Mouse (Mus musculus): ENCODE measurements at regions not wholly inside any gene's neighbourhood (a gene's known extent, or its start where the extent isn't known, plus 50 kb on each side); places are given as distances from the start of the nearest gene placed in this dataset.

GRCm38 (mm10) chr13:99593846-99594813 lies 77.8 kb upstream of the Map1b start:
- 52% methylated on average over 17 of the region's 17 CpGs for WGBS
- H3K27me3 ChIP-seq (ENCODE audit: control insufficient read depth, insufficient read depth, low read length) = no peaks in the 10 kb centered on the region
- TF ChIP-seq POLR2A (IDR thresholded peaks at IDR 0.05; ENCODE audit: insufficient read depth, low read depth, low read length) = no peak
- TF ChIP-seq EP300 (IDR thresholded peaks at IDR 0.05; ENCODE audit: insufficient read depth, low read depth, low read length) = no peak
- TF ChIP-seq CTCF (IDR thresholded peaks at IDR 0.05) = no peak
- no peaks in the 10 kb centered on the region for H3K36me3 ChIP-seq (ENCODE audit: control insufficient read depth, insufficient read depth, low read length)
- H3K9ac ChIP-seq (ENCODE audit: low read depth, low read length) = no peak overlapping the region
- H3K79me2 ChIP-seq (replicated peaks; ENCODE audit: control insufficient read depth, insufficient read depth, low read length) = no peaks in the 10 kb centered on the region
- no peak overlapping the region for H3K4me3 ChIP-seq
- no peak for DNase-seq
- no peak overlapping the region for H3K27ac ChIP-seq
- intact Hi-C loops (cut with DNase I) = no loop called here
- H3K4me1 ChIP-seq (ENCODE audit: control insufficient read depth, insufficient read depth, low read length) = no peaks in the 10 kb centered on the region

- H3K36me3 ChIP-seq (ENCODE audit: control insufficient read depth, insufficient read depth, low read length) = no peaks in the 10 kb centered on the region
- H3K4me1 ChIP-seq (ENCODE audit: control insufficient read depth, insufficient read depth, low read length) = no peaks in the 10 kb centered on the region
- no peak for TF ChIP-seq EP300 (IDR thresholded peaks at IDR 0.05; ENCODE audit: insufficient read depth, low read depth, low read length)
- TF ChIP-seq POLR2A (IDR thresholded peaks at IDR 0.05; ENCODE audit: insufficient read depth, low read depth, low read length) = no peak
- no peak for DNase-seq
- H3K27ac ChIP-seq = no peak overlapping the region
- no peak overlapping the region for H3K9ac ChIP-seq (ENCODE audit: low read depth, low read length)
- H3K27me3 ChIP-seq (ENCODE audit: control insufficient read depth, insufficient read depth, low read length) = no peaks in the 10 kb centered on the region
- H3K4me3 ChIP-seq = no peak overlapping the region
- 78% methylated on average over 8 of the region's 8 CpGs for WGBS
- intact Hi-C loops (cut with DNase I) = no loop called here
- H3K79me2 ChIP-seq (replicated peaks; ENCODE audit: control insufficient read depth, insufficient read depth, low read length) = no peaks in the 10 kb centered on the region
Observed at GRCm38 (mm10) chr13:99593243-99593635, 76.9 kb upstream of the Map1b start.

GRCm38 (mm10) chr13:99592596-99593242 lies 76.4 kb upstream of the Map1b start:
- WGBS = 27% methylated on average over 15 of the region's 15 CpGs
- DNase-seq = no peak
- TF ChIP-seq POLR2A (IDR thresholded peaks at IDR 0.05; ENCODE audit: insufficient read depth, low read depth, low read length) (no peak), CTCF (IDR thresholded peaks at IDR 0.05) (no peak), EP300 (IDR thresholded peaks at IDR 0.05; ENCODE audit: insufficient read depth, low read depth, low read length) (no peak)
- H3K4me1 ChIP-seq (ENCODE audit: control insufficient read depth, insufficient read depth, low read length) = no peaks in the 10 kb centered on the region
- no peaks in the 10 kb centered on the region for H3K27me3 ChIP-seq (ENCODE audit: control insufficient read depth, insufficient read depth, low read length)
- intact Hi-C loops (cut with DNase I) = no loop called here
- H3K27ac ChIP-seq = no peak overlapping the region
- no peak overlapping the region for H3K4me3 ChIP-seq
- H3K9ac ChIP-seq (ENCODE audit: low read depth, low read length) = no peak overlapping the region
- H3K36me3 ChIP-seq (ENCODE audit: control insufficient read depth, insufficient read depth, low read length) = no peaks in the 10 kb centered on the region
- H3K79me2 ChIP-seq (replicated peaks; ENCODE audit: control insufficient read depth, insufficient read depth, low read length) = no peaks in the 10 kb centered on the region

GRCm38 (mm10) chr13:99588646-99589045 lies 72.3 kb upstream of the Map1b start:
- no peak for DNase-seq
- no peaks in the 10 kb centered on the region for H3K4me1 ChIP-seq (ENCODE audit: control insufficient read depth, insufficient read depth, low read length)
- WGBS = 88% methylated on average over 8 of the region's 8 CpGs
- H3K27me3 ChIP-seq (ENCODE audit: control insufficient read depth, insufficient read depth, low read length) = no peaks in the 10 kb centered on the region
- H3K9ac ChIP-seq (ENCODE audit: low read depth, low read length) = no peak overlapping the region
- H3K36me3 ChIP-seq (ENCODE audit: control insufficient read depth, insufficient read depth, low read length) = no peaks in the 10 kb centered on the region
- H3K79me2 ChIP-seq (replicated peaks; ENCODE audit: control insufficient read depth, insufficient read depth, low read length) = no peaks in the 10 kb centered on the region
- intact Hi-C loops (cut with DNase I) = no loop called here
- H3K4me3 ChIP-seq = no peak overlapping the region
- H3K27ac ChIP-seq = no peak overlapping the region
- TF ChIP-seq POLR2A (IDR thresholded peaks at IDR 0.05; ENCODE audit: insufficient read depth, low read depth, low read length) (no peak), EP300 (IDR thresholded peaks at IDR 0.05; ENCODE audit: insufficient read depth, low read depth, low read length) (no peak), CTCF (IDR thresholded peaks at IDR 0.05) (no peak)

GRCm38 (mm10) chr13:99583841-99584240 lies 67.5 kb upstream of the Map1b start:
- intact Hi-C loops (cut with DNase I) = no loop called here
- Histone ChIP-seq H3K4me1 (ENCODE audit: control insufficient read depth, insufficient read depth, low read length) (no peaks in the 10 kb centered on the region), H3K36me3 (ENCODE audit: control insufficient read depth, insufficient read depth, low read length) (no peaks in the 10 kb centered on the region), H3K79me2 (replicated peaks; ENCODE audit: control insufficient read depth, insufficient read depth, low read length) (no peaks in the 10 kb centered on the region), H3K27me3 (ENCODE audit: control insufficient read depth, insufficient read depth, low read length) (no peaks in the 10 kb centered on the region), H3K9ac (ENCODE audit: low read depth, low read length) (no peak overlapping the region), H3K27ac (no peak overlapping the region), H3K4me3 (no peak overlapping the region)
- no peak for DNase-seq
- no peak for TF ChIP-seq CTCF (IDR thresholded peaks at IDR 0.05)
- no peak for TF ChIP-seq EP300 (IDR thresholded peaks at IDR 0.05; ENCODE audit: insufficient read depth, low read depth, low read length)
- TF ChIP-seq POLR2A (IDR thresholded peaks at IDR 0.05; ENCODE audit: insufficient read depth, low read depth, low read length) = no peak
- WGBS = 70% methylated on average over 3 of the region's 3 CpGs

GRCm38 (mm10) chr13:99580296-99580695 lies 64.0 kb upstream of the Map1b start:
- Histone ChIP-seq H3K27ac (no peak overlapping the region), H3K36me3 (ENCODE audit: control insufficient read depth, insufficient read depth, low read length) (no peaks in the 10 kb centered on the region), H3K4me3 (no peak overlapping the region), H3K79me2 (replicated peaks; ENCODE audit: control insufficient read depth, insufficient read depth, low read length) (no peaks in the 10 kb centered on the region), H3K9ac (ENCODE audit: low read depth, low read length) (no peak overlapping the region), H3K4me1 (ENCODE audit: control insufficient read depth, insufficient read depth, low read length) (no peaks in the 10 kb centered on the region), H3K27me3 (ENCODE audit: control insufficient read depth, insufficient read depth, low read length) (no peaks in the 10 kb centered on the region)
- DNase-seq = no peak
- intact Hi-C loops (cut with DNase I) = no loop called here
- 96% methylated on average over 5 of the region's 5 CpGs for WGBS
- no peak for TF ChIP-seq POLR2A (IDR thresholded peaks at IDR 0.05; ENCODE audit: insufficient read depth, low read depth, low read length)
- TF ChIP-seq EP300 (IDR thresholded peaks at IDR 0.05; ENCODE audit: insufficient read depth, low read depth, low read length) = no peak
- no peak for TF ChIP-seq CTCF (IDR thresholded peaks at IDR 0.05)
